Mouse (Mus musculus) brain, adult 10 weeks (tissue): ENCODE results near the gene Exosc5. TPM values are rescaled to one million over a fixed set of nuclear protein-coding genes. Genes with fewer than 3 reads are reported as not detected.

Experiments
- polyA plus RNA-seq: library from polyadenylated mRNA; stranded (reverse); fragments of 350-450 nt; fragmentation: Illumina TruSeq; extraction: RNeasy Lipid Tissue Mini Kit (QIAGEN cat#74804); gene quantifications from one replicate; pipeline ENCODE4 v1.2.3, GENCODE M21; 2015; ENCODE audit warnings: low read depth, low replicate concordance

Exosc5 gene
- 23.8 TPM for polyA plus RNA-seq

DNA sequence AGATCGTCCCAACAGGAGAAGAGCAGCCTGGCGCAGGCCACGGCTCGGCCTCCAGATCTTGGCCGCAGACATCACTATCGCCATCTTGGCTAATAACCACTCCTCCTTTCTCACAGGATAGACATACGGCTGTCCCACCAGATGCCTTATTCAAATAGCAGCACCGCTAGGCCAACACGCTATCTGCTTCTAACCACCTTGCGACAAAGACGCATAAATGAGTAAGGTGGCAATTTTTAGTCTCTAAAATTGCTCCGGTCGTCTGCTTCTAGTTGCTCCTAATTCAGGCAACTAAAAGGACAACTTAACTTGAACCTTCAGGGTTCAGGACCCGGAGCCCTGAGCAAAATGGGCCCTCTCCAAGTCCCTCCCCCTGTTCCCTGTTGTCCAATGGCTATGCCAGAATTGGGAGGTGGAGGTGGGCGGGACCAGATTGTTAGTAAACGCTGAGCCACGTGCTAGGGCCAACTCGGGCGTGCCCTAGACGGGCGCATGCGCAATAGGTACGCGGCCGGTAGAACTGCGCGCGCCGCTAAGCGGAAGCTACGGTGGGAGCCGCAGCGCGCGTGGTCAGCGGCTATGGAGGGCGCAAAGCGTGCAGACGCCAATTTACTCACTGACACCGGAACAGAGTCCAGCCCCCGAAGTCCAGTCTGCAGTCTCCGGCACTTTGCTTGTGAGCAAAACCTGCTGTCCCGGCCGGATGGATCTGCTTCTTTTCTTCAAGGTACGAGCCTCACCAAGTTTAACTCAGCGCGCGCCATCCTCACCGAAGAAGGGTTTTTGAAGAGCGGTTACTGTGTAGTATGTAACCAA is at the start of gene Exosc5, which contains the start of gene Bckdha:
Gene Exosc5 (plus strand): TSS at position 508 of the 816 bp plus-strand sequence.
Gene Bckdha (minus strand): TSS at position 325 of the 816 bp plus-strand sequence.

DNA sequence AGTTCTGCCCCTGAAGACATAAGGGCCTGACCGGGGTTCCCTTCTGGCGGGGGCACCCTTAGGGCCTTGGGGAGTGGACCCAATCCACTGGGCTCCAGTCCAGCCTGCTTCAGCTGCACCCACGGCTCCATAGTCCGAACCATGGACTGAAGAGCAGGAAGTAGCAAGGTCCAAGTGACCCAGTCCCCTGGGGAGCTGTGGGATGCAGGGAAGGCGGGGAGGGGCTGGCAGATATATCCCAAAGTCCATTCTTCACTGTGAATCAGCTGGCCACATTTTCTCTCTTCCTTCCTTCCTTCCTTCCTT is 43.3 kb upstream of the Exosc5 start, which contains the start of gene Erich4:
Gene Erich4 (minus strand): TSS at position 187 of the 306 bp plus-strand sequence.

DNA sequence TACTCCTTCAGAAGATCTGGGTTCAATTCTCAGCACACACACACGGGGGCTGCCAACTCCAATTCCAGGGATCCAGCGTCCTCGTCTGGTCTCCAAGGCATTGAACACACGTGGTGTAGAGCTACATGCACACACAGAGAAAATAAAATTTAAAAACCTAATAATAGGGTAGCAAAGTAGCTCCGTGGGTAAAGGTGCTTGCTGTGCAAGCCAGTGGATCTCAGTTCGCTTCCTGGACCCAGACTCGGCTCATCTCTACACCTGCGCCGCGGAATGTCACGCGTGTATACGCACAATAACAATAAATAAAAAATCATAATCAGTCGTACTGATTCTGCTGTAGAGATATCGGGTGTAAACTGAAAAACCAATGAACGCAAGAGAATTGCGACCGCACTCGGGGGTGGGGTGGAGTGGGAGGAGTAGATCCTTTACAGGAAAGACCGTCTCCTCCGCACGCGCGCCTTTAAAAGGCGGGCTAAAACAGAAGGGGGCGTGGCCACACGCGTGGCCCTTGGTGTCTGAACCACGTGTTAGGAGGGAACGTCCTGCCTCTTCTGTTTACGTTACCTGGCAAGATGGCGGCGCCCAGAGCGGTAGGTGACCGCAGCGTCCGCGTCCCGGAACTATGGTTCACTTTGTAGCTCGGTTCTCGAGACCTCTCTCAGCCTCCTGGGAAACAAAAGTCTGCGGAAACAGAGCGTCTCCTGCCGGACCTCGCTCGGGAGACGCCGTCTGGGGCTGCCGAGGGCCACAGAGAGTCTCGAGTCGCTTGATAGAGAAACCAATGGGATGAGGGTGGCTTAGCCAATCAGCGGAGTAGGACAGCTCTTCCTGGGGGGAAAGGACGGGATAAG is 39.9 kb upstream of the Exosc5 start, which contains the start of gene Dmac2:
Gene Dmac2 (plus strand): TSS at position 550 of the 857 bp plus-strand sequence.

DNA sequence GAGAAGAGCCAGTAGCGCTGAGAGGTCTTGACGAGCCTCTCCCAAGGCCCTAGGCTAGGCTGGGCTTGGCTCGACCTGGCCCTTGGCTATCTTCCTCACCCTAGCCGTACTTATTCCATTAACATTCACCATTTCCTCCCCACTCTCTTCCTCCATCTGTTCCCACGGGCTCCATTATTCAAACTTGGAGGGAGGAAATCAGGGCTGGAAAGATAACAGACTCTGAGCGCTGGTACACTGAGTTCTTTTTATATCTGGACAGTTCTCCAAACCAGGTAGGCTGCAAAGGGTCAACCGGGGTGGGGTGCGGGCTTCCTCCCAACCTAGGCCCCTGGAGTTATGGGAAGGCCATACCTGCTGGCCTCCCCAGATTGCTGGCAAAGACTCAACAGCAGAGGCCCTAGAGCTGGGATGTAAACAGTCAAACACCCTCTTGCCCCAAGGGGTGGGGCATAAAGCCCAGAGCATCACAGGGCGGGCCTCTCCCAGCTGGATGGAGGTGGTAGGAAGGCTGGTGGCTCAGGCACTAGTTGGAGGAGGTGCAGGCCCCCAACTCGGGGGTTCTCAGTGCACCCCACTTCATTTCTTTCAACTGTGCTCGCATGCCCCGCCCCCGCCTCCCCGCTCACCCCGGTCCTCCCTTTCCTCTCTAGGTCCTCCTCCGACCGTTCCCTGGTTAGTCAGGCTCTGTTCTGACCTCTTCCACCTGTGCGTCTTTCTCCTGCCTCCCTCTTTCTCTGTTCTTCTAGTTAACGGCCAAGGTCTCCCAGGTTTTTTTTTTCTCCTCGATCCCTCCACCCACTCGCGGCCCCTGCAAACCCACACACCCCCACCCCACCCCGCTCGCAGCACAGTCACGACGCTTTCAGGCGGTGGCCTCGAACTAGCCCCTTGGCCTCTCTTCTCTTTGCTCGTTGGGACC is 32.2 kb upstream of the Exosc5 start, which contains the start of gene B3gnt8:
Gene B3gnt8 (plus strand): TSS at position 146 of the 922 bp plus-strand sequence.

DNA sequence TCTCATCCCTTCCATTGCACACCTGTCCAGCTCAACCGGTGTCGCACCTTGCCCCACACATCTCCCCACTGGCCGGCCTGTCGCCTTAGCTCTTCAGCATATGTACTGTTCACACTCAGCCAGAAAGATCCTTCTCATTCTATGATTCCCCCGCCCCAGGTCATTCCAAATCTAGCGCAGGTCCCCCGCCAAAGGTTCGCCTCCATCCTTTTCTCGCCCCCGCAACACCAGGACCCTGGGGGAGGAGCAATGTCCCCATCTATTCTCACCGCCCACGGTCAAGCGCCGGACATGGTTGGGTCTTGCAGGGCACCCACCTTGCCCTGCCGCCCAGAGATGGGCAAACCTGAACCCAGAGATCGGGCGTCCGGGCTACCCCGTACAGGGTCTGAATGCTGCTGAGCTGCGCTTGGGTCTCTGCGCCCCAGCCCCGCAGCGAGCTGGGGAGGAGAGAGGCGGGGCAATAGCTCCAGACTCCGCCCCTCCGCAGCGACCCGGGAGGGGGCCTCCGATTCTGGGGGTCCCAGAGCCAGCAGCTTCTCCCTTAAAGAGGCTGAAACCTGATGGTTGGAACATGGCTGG is 15.8 kb downstream of the Exosc5 start, which contains the start of gene Tmem91:
Gene Tmem91 (minus strand): TSS at position 448 of the 582 bp plus-strand sequence.

DNA sequence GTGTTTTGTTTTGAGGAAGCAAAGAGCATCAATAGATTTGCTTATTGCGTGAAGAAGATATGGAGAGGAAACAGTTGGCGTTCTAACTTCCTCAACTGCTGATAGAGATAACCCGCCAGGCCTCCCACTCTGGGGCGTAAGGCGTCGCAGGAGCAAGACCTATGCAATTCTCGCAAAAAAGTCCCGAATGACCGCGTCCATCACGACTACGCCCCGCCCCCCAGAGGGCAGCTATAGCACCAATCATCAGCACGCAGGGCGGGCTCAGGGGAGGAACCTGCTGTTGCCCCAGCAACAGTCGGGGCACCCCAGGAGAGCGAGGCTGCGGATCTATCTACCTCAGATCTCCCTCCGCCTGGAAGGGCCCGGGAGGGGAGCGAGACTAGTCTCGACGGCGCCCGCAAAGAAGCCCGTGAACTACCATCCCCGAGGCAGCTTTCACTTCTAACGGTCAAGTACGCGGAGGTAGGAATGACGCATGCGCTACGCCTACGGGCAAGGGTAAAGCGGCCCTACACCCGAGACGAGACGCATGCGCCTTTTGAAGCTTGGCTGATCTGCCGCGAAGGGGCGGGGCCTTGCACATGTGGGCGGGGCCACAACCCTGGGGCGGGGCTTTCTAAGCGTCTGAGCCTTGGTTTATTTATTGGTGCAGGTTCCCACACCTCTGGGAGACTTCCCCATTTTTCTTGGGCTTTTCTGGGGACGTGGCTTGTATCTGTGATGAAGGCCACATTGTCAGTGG is 21.7 kb downstream of the Exosc5 start, which contains the start of gene B9d2:
Gene B9d2 (plus strand): TSS at position 267 of the 745 bp plus-strand sequence.

DNA sequence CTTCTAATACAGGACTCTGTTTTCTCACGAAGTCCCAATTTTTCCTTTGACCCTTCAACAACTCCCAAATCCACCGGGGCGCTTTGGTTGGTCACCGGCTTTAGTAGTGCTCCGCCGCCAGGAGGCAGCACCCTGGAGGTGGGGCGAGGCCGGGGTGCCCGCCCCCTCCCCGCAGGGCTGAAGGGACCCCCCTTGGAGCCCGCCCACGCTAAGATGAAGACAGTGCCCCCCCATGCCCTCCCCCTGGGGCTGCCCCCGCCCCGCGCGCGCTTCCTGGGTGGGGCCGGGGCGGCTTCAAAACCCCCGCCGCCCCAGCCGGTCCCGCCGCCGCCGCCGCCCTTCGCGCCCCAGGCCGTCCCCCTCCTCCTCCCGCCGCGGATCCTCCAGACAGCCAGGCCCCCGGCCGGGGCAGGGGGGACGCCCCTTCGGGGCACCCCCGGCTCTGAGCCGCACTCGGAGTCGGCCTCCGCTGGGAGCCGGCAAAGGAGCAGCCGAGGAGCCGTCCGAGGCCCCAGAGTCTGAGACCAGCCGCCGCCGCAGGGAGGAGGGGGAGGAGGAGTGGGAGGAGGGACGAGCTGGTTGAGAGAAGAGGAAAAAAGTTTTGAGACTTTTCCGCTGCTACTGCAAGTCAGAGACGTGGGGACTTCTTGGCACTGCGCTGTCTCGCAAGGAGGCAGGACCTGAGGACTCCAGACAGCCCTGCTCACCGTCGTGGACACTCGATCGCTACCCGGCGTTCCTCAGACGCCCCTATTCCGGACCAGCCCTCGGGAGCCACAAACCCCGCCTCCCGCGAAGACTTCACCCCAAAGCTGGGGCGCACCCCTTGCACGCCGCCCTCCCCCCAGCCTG is 27.9 kb downstream of the Exosc5 start, which contains the start of gene Tgfb1:
Gene Tgfb1 (plus strand): TSS at position 323 of the 852 bp plus-strand sequence.

DNA sequence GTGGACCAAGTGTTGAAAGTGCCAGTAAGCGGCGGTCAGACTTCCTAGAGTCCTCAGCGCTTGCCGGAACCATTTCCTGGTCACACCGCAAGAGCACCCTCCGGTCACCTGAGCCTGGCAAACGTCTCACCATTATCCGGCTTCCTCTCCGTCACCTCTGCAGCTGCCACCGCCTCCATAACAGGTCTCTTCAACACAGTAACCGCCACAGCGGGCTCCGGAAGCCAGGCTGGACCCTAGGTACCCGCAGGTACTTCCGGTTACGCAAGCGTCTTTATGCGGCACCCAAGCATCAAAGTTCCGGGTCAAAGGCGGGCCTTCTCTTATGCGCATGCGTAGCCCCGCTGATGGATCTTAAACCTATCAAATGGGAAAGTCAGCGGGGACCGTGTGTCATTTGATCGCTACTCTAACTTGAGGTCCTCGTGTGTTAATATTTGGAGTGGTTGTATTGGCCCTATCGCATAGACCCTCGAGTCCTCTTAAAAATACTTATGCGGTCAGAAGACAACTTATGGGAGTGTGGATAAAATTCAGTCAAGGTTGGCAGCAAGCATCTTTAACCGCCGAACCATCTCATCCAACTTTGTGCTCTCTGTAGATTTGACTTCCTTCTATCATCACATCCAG is 59.9 kb downstream of the Exosc5 start, which contains the start of gene Ccdc97:
Gene Ccdc97 (minus strand): TSS at position 301 of the 630 bp plus-strand sequence.

Other genes with a start within 250 kb of the Exosc5 start
- gene Cxcl17, start 246.3 kb upstream of the Exosc5 start, polyA plus RNA-seq = not detected
- gene Ceacam1, start 181.6 kb upstream of the Exosc5 start, polyA plus RNA-seq = 3.0 TPM
- 0.88 TPM for gene Ceacam2, start 119.3 kb upstream of the Exosc5 start, polyA plus RNA-seq
- gene Erich4, start 43.3 kb upstream of the Exosc5 start, polyA plus RNA-seq = not detected
- gene Dmac2, start 39.8 kb upstream of the Exosc5 start, polyA plus RNA-seq = 62.6 TPM
- 0.24 TPM for gene B3gnt8, start 32.5 kb upstream of the Exosc5 start, polyA plus RNA-seq
- gene Bckdha, start 183 bp upstream of the Exosc5 start, polyA plus RNA-seq = 46.7 TPM
- gene Tmem91, start 16.0 kb downstream of the Exosc5 start, polyA plus RNA-seq = 51.4 TPM
- gene B9d2, start 21.6 kb downstream of the Exosc5 start, polyA plus RNA-seq = 47.4 TPM
- 4.1 TPM for gene Tgfb1, start 27.8 kb downstream of the Exosc5 start, polyA plus RNA-seq
- gene Ccdc97, start 59.9 kb downstream of the Exosc5 start, polyA plus RNA-seq = 40.0 TPM
- 55.6 TPM for gene Hnrnpul1, start 95.6 kb downstream of the Exosc5 start, polyA plus RNA-seq
- gene Axl, start 129.5 kb downstream of the Exosc5 start, polyA plus RNA-seq = 28.9 TPM
- gene Cyp2s1, start 157.7 kb downstream of the Exosc5 start, polyA plus RNA-seq = 6.3 TPM
- gene Cyp2b10, start 238.5 kb downstream of the Exosc5 start, polyA plus RNA-seq = not detected